Mouse (Mus musculus) small intestine, adult 2 months (tissue): Measurements from ENCODE around the gene Sectm1b.
"Not testable (repeated sequence)": the region's sequence is repeated elsewhere in the genome, so short reads cannot be mapped to it uniquely, and the experiment has no call there.

ENCODE experiments used
- CTCF ChIP-seq: fragments of 200-500 bp; IDR thresholded peaks from 2 replicates; pipeline ENCODE4 v1.5.1; 2012; ENCODE audit warnings: low read depth, mild to moderate bottlenecking, control low read depth, inconsistent platforms, low read length, moderate library complexity, mixed read lengths; ENCODE audit not compliant: insufficient replicate concordance, insufficient read length; ENCODE audit errors: extremely low read depth
- POLR2A ChIP-seq: fragments of 200-500 bp; IDR thresholded peaks from 2 replicates; pipeline ENCODE4 v1.6.1; 2012; ENCODE audit warnings: low read depth, mild to moderate bottlenecking, control low read depth, inconsistent platforms, low read length, moderate library complexity

DNA sequence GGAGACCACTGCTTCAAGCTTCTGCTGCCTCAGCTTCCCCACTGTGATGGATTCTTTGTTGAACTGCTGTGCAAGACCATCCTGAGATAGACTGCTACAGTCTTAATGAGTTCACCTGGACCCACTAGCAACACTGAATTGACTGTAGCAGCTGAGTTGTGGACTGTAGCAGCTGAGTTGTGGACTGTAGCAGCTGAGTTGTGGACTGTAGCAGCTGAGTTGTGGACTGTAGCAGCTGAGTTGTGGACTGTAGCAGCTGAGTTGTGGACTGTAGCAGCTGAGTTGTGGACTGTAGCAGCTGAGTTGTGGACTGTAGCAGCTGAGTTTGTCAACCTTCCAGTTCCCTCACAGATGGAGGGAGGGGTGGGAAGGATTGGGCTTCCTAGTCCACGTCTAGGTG lies 20.3 kb downstream of the Sectm1b start:
- not testable (repeated sequence) for TF ChIP-seq POLR2A, CTCF
